Mouse (Mus musculus) megakaryocyte, embryonic 14.5 days (primary cell): ENCODE results near the gene Pappa.

Experiments used
- FLI1 ChIP-seq: IDR thresholded peaks from 2 replicates; pipeline ENCODE4 v1.6.1; 2012; ENCODE audit warnings: low read length, inconsistent platforms, mixed read lengths
- GATA1 ChIP-seq: IDR thresholded peaks from 3 replicates; pipeline ENCODE4 v1.6.1; 2012; ENCODE audit warnings: mixed read lengths, low read length, inconsistent platforms, borderline replicate concordance

- TF ChIP-seq GATA1 (no peak), FLI1 (no peak)
Measured at GRCm38 (mm10) chr4:65267066-65267465, 143.1 kb downstream of the Pappa start.
